Mouse (Mus musculus) lung, adult 2 months (tissue): ENCODE results near the gene Extl2.

ENCODE experiments used
- CTCF ChIP-seq: fragments of 200-500 bp; IDR thresholded peaks from 2 replicates; pipeline ENCODE4 v1.5.1; 2011; ENCODE audit warnings: mild to moderate bottlenecking, low read length, control low read depth; ENCODE audit not compliant: insufficient read depth
- POLR2A ChIP-seq: fragments of 200-500 bp; IDR thresholded peaks from 2 replicates; pipeline ENCODE4 v1.6.1; 2011; ENCODE audit warnings: low read depth, mild to moderate bottlenecking, control low read depth, low read length, borderline replicate concordance; ENCODE audit errors: extremely low read depth

DNA sequence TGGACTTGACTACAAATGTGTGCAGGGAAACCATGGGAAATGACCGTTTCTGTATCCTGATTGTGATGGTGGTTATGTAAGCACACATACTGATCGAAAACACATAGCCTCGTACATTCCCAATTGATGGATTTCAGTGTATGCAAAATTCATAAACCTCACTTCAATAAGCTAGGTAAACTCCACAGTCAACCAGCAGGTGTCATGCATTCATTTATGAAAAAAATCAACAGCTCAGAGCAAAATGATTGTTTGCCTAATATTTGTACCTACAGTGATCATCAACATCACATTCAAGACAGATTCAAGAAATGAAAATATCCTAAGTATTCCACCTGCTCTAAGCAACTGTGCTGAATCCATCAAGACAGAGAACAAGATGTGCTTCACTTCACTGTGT, 33.5 kb downstream of the Extl2 start:
- TF ChIP-seq CTCF (peak; percentile 16; the same call in 1 of the 2 replicates), POLR2A (no peak)
